Comparison of ENCODE assay signal across 14 mouse cellular contexts in the genomic region with DNA sequence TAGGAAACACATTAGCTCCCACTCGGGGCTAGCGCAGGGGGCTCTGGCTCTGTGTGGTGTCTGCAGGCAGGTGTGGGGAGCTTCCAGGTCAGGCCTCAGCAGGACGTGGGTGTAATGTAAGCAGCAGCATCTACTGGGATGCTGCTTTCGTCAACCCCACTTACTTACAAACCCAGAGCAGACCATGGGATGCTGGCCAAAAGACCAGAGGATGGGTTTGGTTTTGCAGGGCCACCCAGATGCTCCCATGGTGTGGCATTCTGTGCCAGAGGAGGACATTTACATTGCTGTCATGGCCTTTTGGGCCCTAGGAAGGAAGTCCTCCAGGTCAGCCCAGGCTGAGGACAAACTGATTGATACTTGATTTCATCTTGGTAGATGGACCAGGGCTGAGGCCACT.
DNase-seq lines count a peak whose midpoint lies in the region; ATAC-seq and TF ChIP-seq lines count a peak whose summit lies in the region.
"Had no signal": no experiment of that assay in that cellular context is flagged by ENCODE, and none has a peak within 500 bp of the region (broad histone marks: within the 10 kb centered on the region; RNA-seq: fewer than 3 reads in every experiment).

No protein-coding gene starts in this region.

- H3K27ac ChIP-seq in forebrain, embryonic 14.5 days (ENCODE audit: low read depth, low read length): peak overlapping the region; percentile 33; the same call in 1 of the 2 replicates
- H3K27ac ChIP-seq in forebrain, embryonic 12.5 days: no peak overlapping the region
- H3K27ac ChIP-seq in layer of hippocampus, adult 2 months: peak overlapping the region; percentile 48; the same call in 1 of the 2 replicates
- H3K27ac ChIP-seq: embryonic facial prominence, embryonic 13.5 days; embryonic facial prominence, embryonic 15.5 days; forebrain, embryonic 10.5 days had no signal

- peaks cover 3% of the 10 kb centered on the region; the same call in 1 of the 2 replicates for H3K36me3 ChIP-seq in forebrain, embryonic 14.5 days (ENCODE audit: control insufficient read depth, insufficient read depth, low read length)
- no peaks in the 10 kb centered on the region for H3K36me3 ChIP-seq in forebrain, embryonic 12.5 days (replicated peaks)
- H3K36me3 ChIP-seq: forebrain, embryonic 10.5 days had no signal

- peak; percentile 21 for DNase-seq in cerebellum, adult 9-10 months
- no peak for DNase-seq in forebrain, embryonic 14.5 days (ENCODE audit: low spot score)
- DNase-seq in layer of hippocampus, adult 2 months (ENCODE audit: low spot score in 2 of 2): no peak
- no peak for DNase-seq in layer of hippocampus, adult 9-11 months
- DNase-seq: adrenal gland, adult 2 months; adrenal gland, postnatal 10 days; adrenal gland, postnatal 25 days; embryo, embryonic 11 days had no signal

- no peaks in the 10 kb centered on the region for H3K9me3 ChIP-seq in forebrain, embryonic 14.5 days (replicated peaks; ENCODE audit: control insufficient read depth, low read length)
- no peaks in the 10 kb centered on the region for H3K9me3 ChIP-seq in forebrain, embryonic 12.5 days
- H3K9me3 ChIP-seq: embryonic facial prominence, embryonic 13.5 days; embryonic facial prominence, embryonic 15.5 days; forebrain, embryonic 10.5 days had no signal

- ATAC-seq in cerebellum, adult (ENCODE audit: insufficient number of reproducible peaks, low FRiP score, low TSS enrichment): no peak
- no peak for ATAC-seq in forebrain, embryonic 14.5 days
- ATAC-seq in forebrain, embryonic 12.5 days (ENCODE audit: low FRiP score): no peak

- H3K4me2 ChIP-seq in forebrain, embryonic 14.5 days (ENCODE audit: low read length): no peak overlapping the region
- H3K4me2 ChIP-seq in forebrain, embryonic 12.5 days: no peak overlapping the region
- H3K4me2 ChIP-seq: embryonic facial prominence, embryonic 13.5 days; embryonic facial prominence, embryonic 15.5 days had no signal

- H3K9ac ChIP-seq in forebrain, embryonic 14.5 days (ENCODE audit: low read length): no peak overlapping the region
- no peak overlapping the region for H3K9ac ChIP-seq in forebrain, embryonic 12.5 days
- H3K9ac ChIP-seq: embryonic facial prominence, embryonic 13.5 days; embryonic facial prominence, embryonic 15.5 days had no signal

- no peak overlapping the region for H3K4me3 ChIP-seq in forebrain, embryonic 14.5 days (ENCODE audit: low read depth, low read length)
- no peak overlapping the region for H3K4me3 ChIP-seq in forebrain, embryonic 12.5 days (replicated peaks)
- no peak overlapping the region for H3K4me3 ChIP-seq in layer of hippocampus, adult 2 months
- H3K4me3 ChIP-seq: embryonic facial prominence, embryonic 13.5 days; embryonic facial prominence, embryonic 15.5 days; erythroblast, embryonic 14.5 days; forebrain, embryonic 10.5 days had no signal

- no peak for TF ChIP-seq CTCF in layer of hippocampus, adult 2 months (conservative IDR thresholded peaks at IDR 0.05)

- H3K4me1 ChIP-seq in forebrain, embryonic 14.5 days (ENCODE audit: control insufficient read depth, insufficient read depth, low read length): no peaks in the 10 kb centered on the region
- H3K4me1 ChIP-seq in forebrain, embryonic 12.5 days: no peaks in the 10 kb centered on the region
- H3K4me1 ChIP-seq: embryonic facial prominence, embryonic 13.5 days; embryonic facial prominence, embryonic 15.5 days; forebrain, embryonic 10.5 days had no signal

- 85% methylated on average over 4 of the region's 4 CpGs for WGBS in forebrain, embryonic 14.5 days
- 77% methylated on average over 4 of the region's 4 CpGs for WGBS in forebrain, embryonic 12.5 days

- no peaks in the 10 kb centered on the region for H3K27me3 ChIP-seq in forebrain, embryonic 14.5 days (replicated peaks; ENCODE audit: control insufficient read depth, insufficient read depth, low read length)
- H3K27me3 ChIP-seq in forebrain, embryonic 12.5 days: no peaks in the 10 kb centered on the region
- H3K27me3 ChIP-seq: embryonic facial prominence, embryonic 13.5 days; embryonic facial prominence, embryonic 15.5 days had no signal
